Mouse (Mus musculus) adrenal gland, adult (tissue): Measurements from ENCODE around the gene Arl14.
"Not testable (repeated sequence)": the region's sequence is repeated elsewhere in the genome, so short reads cannot be mapped to it uniquely, and the experiment has no call there.

Experiments used
- DNase-seq, 2 experiments: peaks; one replicate each; pipeline ENCODE4 v3.0.0; 2022 to 2023; ENCODE audit warnings: low spot score in 1 of 2; ENCODE audit not compliant: inconsistent age in 2 of 2

Gene Arl14

GRCm38 (mm10) chr3:69212246-69212645 is 10.0 kb upstream of the Arl14 start:
- no peak for DNase-seq

- DNase-seq = no peak
Measured at GRCm38 (mm10) chr3:69213465-69213864, 8.8 kb upstream of the Arl14 start.

- no peak for DNase-seq
Measured at GRCm38 (mm10) chr3:69214566-69214965, 7.7 kb upstream of the Arl14 start.

- DNase-seq = no peak
Measured at GRCm38 (mm10) chr3:69222502-69222900, 282 bp downstream of the Arl14 start.

- no peak for DNase-seq
Measured at GRCm38 (mm10) chr3:69222987-69223386, 768 bp downstream of the Arl14 start.

- DNase-seq = no peak
Measured at GRCm38 (mm10) chr3:69223666-69224065, 1.4 kb downstream of the Arl14 start.

- no peak for DNase-seq
Measured at GRCm38 (mm10) chr3:69225019-69225418, 2.8 kb downstream of the Arl14 start.

- DNase-seq = no peak
Measured at GRCm38 (mm10) chr3:69226496-69226895, 4.3 kb downstream of the Arl14 start.

- no peak for DNase-seq
Measured at GRCm38 (mm10) chr3:69228002-69228401, 5.8 kb downstream of the Arl14 start.

GRCm38 (mm10) chr3:69231522-69232138 is 9.4 kb downstream of the Arl14 start:
- DNase-seq = no peak

GRCm38 (mm10) chr3:69233552-69234189 is 11.5 kb downstream of the Arl14 start:
- DNase-seq = not testable (repeated sequence)

GRCm38 (mm10) chr3:69234525-69234924 is 12.3 kb downstream of the Arl14 start:
- DNase-seq = no peak

GRCm38 (mm10) chr3:69235806-69236205 is 13.6 kb downstream of the Arl14 start:
- DNase-seq = no peak

- no peak for DNase-seq
Measured at GRCm38 (mm10) chr3:69236491-69236890, 14.3 kb downstream of the Arl14 start.

GRCm38 (mm10) chr3:69238141-69238851 is 16.1 kb downstream of the Arl14 start:
- peak; percentile 33 to 80 for DNase-seq

- DNase-seq = no peak
Measured at GRCm38 (mm10) chr3:69239246-69239645, 17.0 kb downstream of the Arl14 start.

GRCm38 (mm10) chr3:69241020-69241419 is 18.8 kb downstream of the Arl14 start:
- DNase-seq = no peak

- peak; percentile 27 to 79 for DNase-seq
Measured at GRCm38 (mm10) chr3:69253096-69253866, 31.1 kb downstream of the Arl14 start.

- no peak for DNase-seq
Measured at GRCm38 (mm10) chr3:69254676-69255075, 32.5 kb downstream of the Arl14 start.

- peak; percentile 23 to 79 for DNase-seq
Measured at GRCm38 (mm10) chr3:69257049-69257699, 35.0 kb downstream of the Arl14 start.
